Mouse (Mus musculus) neural tube, embryonic 11.5 days (tissue): ENCODE measurements around the gene Wdr93. TPM values are rescaled to one million over a fixed set of nuclear protein-coding genes. Genes with fewer than 3 reads are reported as not detected.

ENCODE experiments used
- ATAC-seq: fragments of 200-750 bp; cut with Nextera tagmentation; 2 replicates; pipeline ENCODE4 v1.8.0; 2017; ENCODE audit warnings: moderate number of reproducible peaks, mild to moderate bottlenecking, moderate TSS enrichment, moderate library complexity; ENCODE audit not compliant: insufficient read depth, low FRiP score, low TSS enrichment
- DNase-seq: peaks from one replicate; pipeline ENCODE4 v3.0.0-alpha.2; 2015; ENCODE audit warnings: low spot score
- H3K27ac ChIP-seq: fragments of 300-500 bp; sonication (generic); 2 replicates; pipeline ENCODE4 v1.5.1; 2014; ENCODE audit warnings: low read depth, mild to moderate bottlenecking, low read length
- H3K27me3 ChIP-seq: fragments of 300-500 bp; sonication (generic); 2 replicates; pipeline ENCODE4 v1.6.1; 2014; ENCODE audit warnings: mild to moderate bottlenecking, low read length, mixed read lengths; ENCODE audit not compliant: control insufficient read depth, insufficient read depth
- H3K36me3 ChIP-seq: fragments of 300-500 bp; sonication (generic); 2 replicates; pipeline ENCODE4 v1.6.1; 2014; ENCODE audit warnings: mild to moderate bottlenecking, low read length, moderate library complexity, mixed read lengths; ENCODE audit not compliant: control insufficient read depth, insufficient read depth
- H3K4me1 ChIP-seq: fragments of 300-500 bp; sonication (generic); 2 replicates; pipeline ENCODE4 v1.6.1; 2014; ENCODE audit warnings: low read length, mixed read lengths; ENCODE audit not compliant: control insufficient read depth, insufficient read depth
- H3K4me2 ChIP-seq: fragments of 300-500 bp; sonication (generic); 2 replicates; pipeline ENCODE4 v1.6.1; 2014; ENCODE audit warnings: low read depth, mild to moderate bottlenecking, moderate library complexity
- H3K4me3 ChIP-seq: fragments of 300-500 bp; sonication (generic); 2 replicates; pipeline ENCODE4 v1.5.1; 2014; ENCODE audit warnings: low read depth, low read length
- H3K9ac ChIP-seq: fragments of 300-500 bp; sonication (generic); 2 replicates; pipeline ENCODE4 v1.6.1; 2014; ENCODE audit warnings: mild to moderate bottlenecking, low read length
- H3K9me3 ChIP-seq: fragments of 300-500 bp; sonication (generic); 2 replicates; pipeline ENCODE4 v1.6.1; 2016; ENCODE audit warnings: low read length; ENCODE audit not compliant: control insufficient read depth
- WGBS: fragments of 180-500 bp; shearing (Covaris S2); extraction: QIAGEN DNeasy Blood & Tissue Kit; methylation state at CpG from one replicate; pipeline ENCODE4 v1.1.7; 2014; 5-methylcytosine and 5-hydroxymethylcytosine counted together
- polyA plus RNA-seq: library from polyadenylated mRNA; unstranded; fragments of >200 nt; fragmentation: Nextera tagmentation; extraction: Ambion mirVana; gene quantifications from 2 replicates; pipeline ENCODE4 v1.2.1, GENCODE M21; 2014

Wdr93 gene
- polyA plus RNA-seq, 1 experiment from 2014 or later, result 0.45 TPM

- Histone ChIP-seq H3K36me3 (no peaks in the 10 kb centered on the region), H3K27ac (no peak overlapping the region), H3K4me2 (no peak overlapping the region), H3K27me3 (no peaks in the 10 kb centered on the region), H3K4me3 (no peak overlapping the region), H3K4me1 (no peaks in the 10 kb centered on the region), H3K9me3 (no peaks in the 10 kb centered on the region), H3K9ac (no peak overlapping the region)
- WGBS, result 89% methylated on average over 12 of the region's 12 CpGs
- ATAC-seq (no peak), DNase-seq (peak; percentile 0)
These were observed 79.2 kb downstream of the Wdr93 start for GRCm38 (mm10) chr7:79822092-79822695.

GRCm38 (mm10) chr7:79828341-79828740 lies 85.4 kb downstream of the Wdr93 start:
- 73% methylated on average over 3 of the region's 3 CpGs for WGBS

GRCm38 (mm10) chr7:79831145-79831544 lies 88.2 kb downstream of the Wdr93 start:
- Histone ChIP-seq H3K27ac (no peak overlapping the region), H3K4me1 (no peaks in the 10 kb centered on the region), H3K27me3 (no peaks in the 10 kb centered on the region), H3K9me3 (no peaks in the 10 kb centered on the region), H3K4me2 (no peak overlapping the region), H3K9ac (no peak overlapping the region), H3K36me3 (no peaks in the 10 kb centered on the region), H3K4me3 (no peak overlapping the region)
- 61% methylated on average over 6 of the region's 6 CpGs for whole genome bisulfite sequencing
- DNase-seq (no peak), ATAC-seq (no peak)

More at GRCm38 (mm10) chr7:79828341-79828740, 85.4 kb downstream of the Wdr93 start:
- no peak overlapping the region for H3K27ac ChIP-seq
- no peak for DNase-seq
- H3K9ac ChIP-seq, result no peak overlapping the region
- no peak for ATAC-seq
- no peaks in the 10 kb centered on the region for H3K4me1 ChIP-seq
- H3K4me2 ChIP-seq, result no peak overlapping the region
- H3K36me3 ChIP-seq, result no peaks in the 10 kb centered on the region
- no peaks in the 10 kb centered on the region for H3K27me3 ChIP-seq
- no peak overlapping the region for H3K4me3 ChIP-seq
- H3K9me3 ChIP-seq, result no peaks in the 10 kb centered on the region

GRCm38 (mm10) chr7:79831585-79831984 lies 88.6 kb downstream of the Wdr93 start:
- H3K27me3 ChIP-seq, result no peaks in the 10 kb centered on the region
- no peak overlapping the region for H3K4me2 ChIP-seq
- no peaks in the 10 kb centered on the region for H3K9me3 ChIP-seq
- H3K4me1 ChIP-seq, result no peaks in the 10 kb centered on the region
- no peaks in the 10 kb centered on the region for H3K36me3 ChIP-seq
- H3K4me3 ChIP-seq, result no peak overlapping the region
- ATAC-seq, result no peak
- H3K9ac ChIP-seq, result no peak overlapping the region
- no peak overlapping the region for H3K27ac ChIP-seq
- DNase-seq, result no peak
- WGBS, result 85% methylated on average over 6 of the region's 6 CpGs

GRCm38 (mm10) chr7:79832980-79833379 lies 90.0 kb downstream of the Wdr93 start:
- DNase-seq (no peak), ATAC-seq (no peak)
- H3K9ac ChIP-seq, result no peak overlapping the region
- no peak overlapping the region for H3K4me3 ChIP-seq
- no peaks in the 10 kb centered on the region for H3K4me1 ChIP-seq
- H3K36me3 ChIP-seq, result no peaks in the 10 kb centered on the region
- H3K9me3 ChIP-seq, result no peaks in the 10 kb centered on the region
- H3K27me3 ChIP-seq, result no peaks in the 10 kb centered on the region
- H3K4me2 ChIP-seq, result no peak overlapping the region
- no peak overlapping the region for H3K27ac ChIP-seq

- H3K9me3 ChIP-seq, result no peaks in the 10 kb centered on the region
- no peaks in the 10 kb centered on the region for H3K36me3 ChIP-seq
- H3K4me2 ChIP-seq, result no peak overlapping the region
- no peaks in the 10 kb centered on the region for H3K27me3 ChIP-seq
- no peak overlapping the region for H3K27ac ChIP-seq
- 96% methylated on average over 6 of the region's 6 CpGs for WGBS
- no peak overlapping the region for H3K4me3 ChIP-seq
- DNase-seq, result no peak
- no peak overlapping the region for H3K9ac ChIP-seq
- H3K4me1 ChIP-seq, result no peaks in the 10 kb centered on the region
- no peak for ATAC-seq
These were observed 92.2 kb downstream of the Wdr93 start for GRCm38 (mm10) chr7:79835196-79835595.

Other genes with a start within 250 kb of the Wdr93 start
- 0.97 and 1.8 TPM in 2 replicates for gene Rhcg, start 125.5 kb upstream of the Wdr93 start, polyA plus RNA-seq
- gene Ticrr, start 83.0 kb upstream of the Wdr93 start, polyA plus RNA-seq, result 13.2 and 14.0 TPM in 2 replicates
- 5.0 and 5.2 TPM in 2 replicates for gene Kif7, start 27.4 kb upstream of the Wdr93 start, polyA plus RNA-seq
- 0.15 TPM in 1 of 2 replicates, not detected in the other for gene Plin1, start 10.3 kb upstream of the Wdr93 start, polyA plus RNA-seq
- gene Pex11a, start within 50 bp of the Wdr93 start, polyA plus RNA-seq, result 8.2 and 9.9 TPM in 2 replicates
- gene Mesp1, start 50.6 kb downstream of the Wdr93 start, polyA plus RNA-seq, result not detected in 2 replicates
- gene Mesp2, start 67.6 kb downstream of the Wdr93 start, polyA plus RNA-seq, result 0.20 and 0.76 TPM in 2 replicates
- gene Anpep, start 117.9 kb downstream of the Wdr93 start, polyA plus RNA-seq, result 7.1 and 7.9 TPM in 2 replicates
- 53.2 and 54.0 TPM in 2 replicates for gene Ap3s2, start 177.5 kb downstream of the Wdr93 start, polyA plus RNA-seq
- 20.8 and 22.6 TPM in 2 replicates for gene Arpin, start 192.2 kb downstream of the Wdr93 start, polyA plus RNA-seq